Mouse (Mus musculus) E14TG2a.4 (cell line): ENCODE measurements at regions not wholly inside any gene's neighbourhood (a gene's known extent, or its start where the extent isn't known, plus 50 kb on each side); places are given as distances from the start of the nearest gene placed in this dataset.

Experiments used
- CTCF ChIP-seq: conservative IDR thresholded peaks from 2 replicates; pipeline ENCODE4 v1.5.1; 2014; ENCODE audit warnings: low read length
- NANOG ChIP-seq: IDR thresholded peaks from 2 replicates; pipeline ENCODE4 v1.6.1; 2014; ENCODE audit warnings: borderline replicate concordance, low read length, mixed read lengths

DNA sequence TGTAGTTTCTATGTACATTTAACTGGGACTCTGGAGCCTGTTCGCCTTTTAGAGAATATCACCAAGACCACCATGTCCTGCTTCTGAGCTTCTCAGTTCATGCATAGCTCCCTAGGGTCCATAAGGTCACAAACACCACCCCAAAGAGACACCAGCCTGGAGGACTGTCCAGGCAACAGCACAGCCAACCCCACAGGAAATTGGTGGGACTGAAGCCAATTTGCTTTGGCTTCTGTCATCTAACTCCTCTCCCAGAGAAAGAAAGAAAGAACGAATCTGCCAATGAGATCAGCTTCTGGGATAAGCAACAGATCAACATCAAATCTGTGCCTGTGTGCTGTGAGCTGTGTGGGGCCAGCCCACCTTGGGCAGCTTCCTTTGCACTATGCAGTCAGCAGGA is 408.6 kb upstream of the Mki67 start:
- no peak for TF ChIP-seq CTCF
- no peak for TF ChIP-seq NANOG
